8 mouse cellular contexts compared by ENCODE assay signal in genomic region chr4:44664767-44665056, GRCm38 (mm10). TPM values are rescaled to one million over a fixed set of nuclear protein-coding genes. Genes with fewer than 3 reads are reported as not detected.
DNase-seq lines count a peak whose midpoint lies in the region; ATAC-seq lines count a peak whose summit lies in the region.
"Had no signal": no experiment of that assay in that cellular context is flagged by ENCODE, and none has a peak within 500 bp of the region (broad histone marks: within the 10 kb centered on the region; RNA-seq: fewer than 3 reads in every experiment).

No protein-coding gene starts in this region.

- H3K4me3 ChIP-seq in lung, embryonic 15.5 days, result peak overlapping the region; percentile 51
- H3K4me3 ChIP-seq in forebrain, embryonic 14.5 days (ENCODE audit: low read depth, low read length), result peak overlapping the region; percentile 55
- H3K4me3 ChIP-seq in limb, embryonic 15.5 days, result peak overlapping the region; percentile 51
- peak overlapping the region; percentile 49 for H3K4me3 ChIP-seq in stomach, embryonic 16.5 days (replicated peaks; ENCODE audit: low read length)

- H3K4me2 ChIP-seq in lung, embryonic 15.5 days, result peak overlapping the region; percentile 96
- peak overlapping the region; percentile 98 for H3K4me2 ChIP-seq in forebrain, embryonic 14.5 days (ENCODE audit: low read length)
- peak overlapping the region; percentile 94 for H3K4me2 ChIP-seq in limb, embryonic 15.5 days
- H3K4me2 ChIP-seq in stomach, embryonic 16.5 days (ENCODE audit: low read depth, low read length), result peak overlapping the region; percentile 86

- peaks cover 58% of the 10 kb centered on the region for H3K27me3 ChIP-seq in lung, embryonic 15.5 days
- H3K27me3 ChIP-seq in forebrain, embryonic 14.5 days (replicated peaks; ENCODE audit: control insufficient read depth, insufficient read depth, low read length), result peaks cover 39% of the 10 kb centered on the region
- peaks cover 77% of the 10 kb centered on the region for H3K27me3 ChIP-seq in limb, embryonic 15.5 days
- peaks cover 23% of the 10 kb centered on the region for H3K27me3 ChIP-seq in stomach, embryonic 16.5 days (ENCODE audit: control insufficient read depth, insufficient read depth, low read length)

- no peak for DNase-seq in lung, postnatal 36 days
- DNase-seq in forebrain, embryonic 14.5 days (ENCODE audit: low spot score), result no peak
- no peak for DNase-seq in cerebellum, postnatal 4 days (ENCODE audit: low spot score in 2 of 2)
- no peak for DNase-seq in frontal cortex, postnatal 10 days (ENCODE audit: low spot score in 2 of 2)

- peak overlapping the region; percentile 14; the same call in 1 of the 2 replicates for H3K9ac ChIP-seq in lung, embryonic 15.5 days
- H3K9ac ChIP-seq in forebrain, embryonic 14.5 days (ENCODE audit: low read length), result peak overlapping the region; percentile 68
- no peak overlapping the region for H3K9ac ChIP-seq in limb, embryonic 15.5 days
- H3K9ac ChIP-seq in stomach, embryonic 16.5 days (ENCODE audit: low read length), result no peak overlapping the region

- WGBS in lung, embryonic 15.5 days, result 21% methylated on average over 6 of the region's 6 CpGs
- 25% methylated on average over 6 of the region's 6 CpGs for WGBS in forebrain, embryonic 14.5 days
- 26% methylated on average over 6 of the region's 6 CpGs for WGBS in limb, embryonic 15.5 days
- 31% methylated on average over 6 of the region's 6 CpGs for WGBS in stomach, embryonic 16.5 days

- no peak overlapping the region for H3K27ac ChIP-seq in lung, embryonic 15.5 days
- no peak overlapping the region for H3K27ac ChIP-seq in forebrain, embryonic 14.5 days (ENCODE audit: low read depth, low read length)
- H3K27ac ChIP-seq in limb, embryonic 15.5 days, result no peak overlapping the region
- no peak overlapping the region for H3K27ac ChIP-seq in stomach, embryonic 16.5 days (ENCODE audit: low read length)
- H3K27ac ChIP-seq: macrophage had no signal

- H3K4me1 ChIP-seq in lung, embryonic 15.5 days, result peaks cover 6% of the 10 kb centered on the region; the same call in 1 of the 2 replicates
- peaks cover 3% of the 10 kb centered on the region; the same call in 1 of the 2 replicates for H3K4me1 ChIP-seq in forebrain, embryonic 14.5 days (ENCODE audit: control insufficient read depth, insufficient read depth, low read length)
- H3K4me1 ChIP-seq in limb, embryonic 15.5 days, result peaks cover 13% of the 10 kb centered on the region
- H3K4me1 ChIP-seq in stomach, embryonic 16.5 days (ENCODE audit: control insufficient read depth, insufficient read depth, low read length), result 0 out of 2 replicates have a peak, but pooled peaks cover 3% of the 10 kb centered on the region

- ATAC-seq in lung, embryonic 15.5 days (ENCODE audit: borderline replicate concordance, extremely low read depth, low FRiP score, low TSS enrichment), result no peak
- ATAC-seq in forebrain, embryonic 14.5 days, result no peak
- ATAC-seq in limb, embryonic 15.5 days (ENCODE audit: insufficient number of reproducible peaks, low FRiP score, low TSS enrichment, low read depth), result no peak
- no peak for ATAC-seq in stomach, embryonic 16.5 days (ENCODE audit: insufficient read depth, low FRiP score)

- no peaks in the 10 kb centered on the region for H3K36me3 ChIP-seq in lung, embryonic 15.5 days
- H3K36me3 ChIP-seq in forebrain, embryonic 14.5 days (ENCODE audit: control insufficient read depth, insufficient read depth, low read length), result no peaks in the 10 kb centered on the region
- no peaks in the 10 kb centered on the region for H3K36me3 ChIP-seq in limb, embryonic 15.5 days
- H3K36me3 ChIP-seq in stomach, embryonic 16.5 days (ENCODE audit: control insufficient read depth, insufficient read depth, low read length), result no peaks in the 10 kb centered on the region

- H3K9me3 ChIP-seq in lung, embryonic 15.5 days, result no peaks in the 10 kb centered on the region
- 0 out of 2 replicates have a peak, but pooled peaks cover 3% of the 10 kb centered on the region for H3K9me3 ChIP-seq in forebrain, embryonic 14.5 days (replicated peaks; ENCODE audit: control insufficient read depth, low read length)
- H3K9me3 ChIP-seq in limb, embryonic 15.5 days, result no peaks in the 10 kb centered on the region
- H3K9me3 ChIP-seq in stomach, embryonic 16.5 days (replicated peaks; ENCODE audit: control insufficient read depth, low read length), result no peaks in the 10 kb centered on the region

RNA-seq across cellular contexts. Expression of gene Pax5, which starts 45.6 kb away (rescaled TPM):
- not detected in 2 replicates for polyA plus RNA-seq in lung, embryonic 15.5 days (2015; fragmentation: Nextera tagmentation; extraction: Ambion mirVana)
- 0.10 and 0.20 TPM in 2 replicates for polyA plus RNA-seq in forebrain, embryonic 14.5 days (2014; fragmentation: Nextera tagmentation; extraction: Ambion mirVana)
- polyA plus RNA-seq in limb, embryonic 15.5 days (2015; fragmentation: Nextera tagmentation; extraction: Ambion mirVana), result 0.18 TPM in 1 of 2 replicates, not detected in the other
- 0.03 TPM in 1 of 2 replicates, not detected in the other for polyA plus RNA-seq in stomach, embryonic 16.5 days (2015; fragmentation: Nextera tagmentation; extraction: Ambion mirVana)

Comparison
In these comparisons a context has a peak if more than half of its experiments do, and no peak if none do; other contexts are left out.
1. H3K9ac ChIP-seq: peak in lung, embryonic 15.5 days (single experiment) and forebrain, embryonic 14.5 days (single experiment); none in limb, embryonic 15.5 days (single experiment) and stomach, embryonic 16.5 days (single experiment).
2. Peak in every context shown above with its lines, with median percentiles within 50 percentile points of each other: H3K4me2 ChIP-seq and H3K4me3 ChIP-seq.